Mouse (Mus musculus) kidney, postnatal 25 days (tissue): Measurements from ENCODE around the gene Trmt10a.

Source experiments
- DNase-seq, 2 experiments: peaks; one replicate each; pipeline ENCODE4 v3.0.0; 2021; ENCODE audit warnings: mixed read lengths in 2 of 2

The Trmt10a gene

DNA sequence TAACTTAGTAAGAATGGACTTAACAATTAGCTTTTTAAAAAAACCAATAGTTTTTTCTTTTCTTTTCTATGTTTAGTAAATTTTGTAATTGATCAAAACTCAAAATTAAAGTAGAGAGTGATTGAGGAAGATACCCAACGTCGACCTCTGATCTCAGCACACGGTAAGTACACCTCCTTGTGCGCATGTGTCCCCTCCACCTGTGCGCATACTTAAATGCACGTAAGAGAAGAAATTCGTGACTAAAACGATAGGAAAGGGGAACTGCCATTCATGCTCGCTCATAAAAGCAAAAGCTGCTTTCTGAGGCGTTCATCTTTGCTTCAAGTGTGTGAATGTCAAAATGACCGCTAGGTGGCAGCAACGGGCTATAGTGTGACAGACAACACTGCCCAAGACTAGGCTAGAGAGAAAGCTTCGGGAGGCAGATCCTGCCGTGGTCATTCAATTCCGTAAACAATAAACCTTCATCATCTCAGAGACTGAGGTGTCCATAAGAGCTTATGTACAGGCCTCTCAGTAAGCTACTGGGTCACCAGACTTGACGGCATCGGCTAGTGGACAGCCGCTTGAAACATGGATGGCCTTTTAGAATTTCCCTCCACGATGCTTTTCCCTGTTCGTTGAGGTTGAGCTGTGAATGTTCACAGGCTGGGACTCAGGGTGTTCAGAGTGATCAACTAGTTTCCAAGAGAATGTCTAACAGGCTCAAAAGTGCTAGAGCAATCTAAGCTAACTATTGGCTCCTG lies 54.9 kb downstream of the Trmt10a start:
- peak; percentile 86 to 94 for DNase-seq

DNA sequence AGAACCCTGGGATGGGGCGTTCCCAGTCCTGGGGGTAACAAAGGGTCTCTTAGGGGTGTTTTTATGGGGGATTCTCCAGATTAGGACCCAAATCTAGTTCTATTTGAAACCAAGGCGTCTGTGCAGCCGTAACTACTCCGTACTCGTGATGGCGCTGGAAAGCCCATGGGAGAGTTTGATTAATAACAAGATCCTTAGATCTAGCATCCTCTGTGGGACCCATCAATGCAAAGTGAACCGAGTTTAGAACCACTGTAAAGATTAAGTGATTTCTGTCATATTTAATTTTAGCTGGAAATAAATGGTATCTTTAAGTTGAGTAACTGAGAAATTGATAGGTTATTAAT lies 55.4 kb downstream of the Trmt10a start:
- no peak for DNase-seq

DNA sequence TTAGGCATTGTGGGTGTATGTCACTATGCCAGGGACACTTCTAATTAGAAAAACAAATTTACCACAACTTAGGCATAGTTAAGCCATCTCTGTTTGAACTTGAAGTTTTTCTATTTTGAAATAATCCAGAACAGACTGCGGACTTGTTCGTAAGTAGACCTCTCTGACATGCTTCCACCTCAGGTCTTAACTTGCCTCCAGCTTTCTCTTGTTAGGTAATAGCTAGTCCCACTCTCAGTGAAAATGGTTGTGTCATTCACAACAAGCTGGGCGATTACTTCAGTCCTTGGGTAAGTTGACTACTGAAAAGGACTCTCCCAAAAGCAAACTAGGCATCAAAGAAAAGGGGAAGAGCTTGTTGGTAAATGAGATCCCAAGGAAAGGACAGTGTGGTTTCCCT lies 65.6 kb downstream of the Trmt10a start:
- no peak for DNase-seq
